Mouse (Mus musculus): ENCODE results near the gene Tex30.

- no peak for TF ChIP-seq EP300 (optimal IDR thresholded peaks at IDR 0.05)
- TF ChIP-seq CTCF (IDR thresholded peaks at IDR 0.05; ENCODE audit: low read depth), result no peak
Observed at GRCm38 (mm10) chr1:44147563-44148381, 45.5 kb upstream of the Tex30 start, which contains the start of gene Ercc5.
